Mouse (Mus musculus) ES-Bruce4 (cell line): Measurements from ENCODE around the gene Iqschfp.

Experiments used
- CTCF ChIP-seq: IDR thresholded peaks from one replicate; pipeline ENCODE4 v1.8.1; 2011; ENCODE audit warnings: low read depth, low read length
- EP300 ChIP-seq: IDR thresholded peaks from 2 replicates; pipeline ENCODE4 v1.6.1; 2011; ENCODE audit warnings: low read depth, low read length; ENCODE audit not compliant: insufficient read depth
- POLR2A ChIP-seq: IDR thresholded peaks from one replicate; pipeline ENCODE4 v1.8.1; 2011; ENCODE audit warnings: low read length; ENCODE audit not compliant: insufficient read depth

- TF ChIP-seq CTCF = no peak
- no peak for TF ChIP-seq EP300
- no peak for TF ChIP-seq POLR2A
These were observed 676.1 kb downstream of the Iqschfp start for GRCm38 (mm10) chr3:68568149-68568548.
